Mouse (Mus musculus): ENCODE data around the gene Sec22a.

Gene Sec22a

DNA sequence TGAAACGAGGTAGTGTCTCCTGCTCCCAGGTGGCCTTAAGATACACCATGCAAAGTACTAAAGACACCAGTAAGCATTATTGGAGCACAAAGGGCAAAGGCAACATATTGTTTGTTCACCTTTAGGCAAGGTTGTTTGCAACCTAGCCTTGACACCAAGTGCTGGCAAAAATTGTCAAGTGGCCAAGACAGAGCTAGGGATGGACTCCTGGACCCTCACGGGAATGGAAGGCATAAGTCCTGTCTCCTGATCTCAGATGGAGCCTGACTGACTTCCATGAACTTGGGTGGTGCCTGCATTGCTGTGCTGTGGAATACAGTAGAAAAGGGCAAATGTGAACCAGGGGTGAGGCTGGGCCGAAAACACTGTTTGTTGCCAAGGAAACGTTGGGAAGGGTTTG is 54.1 kb downstream of the Sec22a start:
- no peak for DNase-seq

- DNase-seq = no peak
These were observed 55.1 kb downstream of the Sec22a start for GRCm38 (mm10) chr16:35308486-35309143.

DNA sequence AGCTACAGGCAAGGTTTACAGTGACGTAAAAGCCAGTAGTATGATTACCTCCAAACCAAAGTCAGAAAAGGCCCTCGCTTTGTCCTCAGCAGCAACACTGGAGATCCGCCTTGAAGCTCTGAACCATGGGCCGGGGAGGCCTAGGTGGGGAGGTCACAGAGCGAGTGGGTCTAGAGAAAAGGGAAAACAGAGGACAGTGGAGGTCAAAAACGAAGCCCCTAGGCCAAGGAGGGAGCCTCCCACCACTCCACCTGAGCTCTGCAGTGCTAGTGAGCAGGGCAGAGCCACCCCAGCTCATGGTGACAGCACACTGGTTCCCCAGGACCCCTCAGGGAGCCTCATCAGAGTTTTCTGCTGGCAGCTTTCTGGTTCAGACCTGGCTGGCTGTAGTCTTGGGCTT is 55.7 kb downstream of the Sec22a start:
- DNase-seq = no peak

DNA sequence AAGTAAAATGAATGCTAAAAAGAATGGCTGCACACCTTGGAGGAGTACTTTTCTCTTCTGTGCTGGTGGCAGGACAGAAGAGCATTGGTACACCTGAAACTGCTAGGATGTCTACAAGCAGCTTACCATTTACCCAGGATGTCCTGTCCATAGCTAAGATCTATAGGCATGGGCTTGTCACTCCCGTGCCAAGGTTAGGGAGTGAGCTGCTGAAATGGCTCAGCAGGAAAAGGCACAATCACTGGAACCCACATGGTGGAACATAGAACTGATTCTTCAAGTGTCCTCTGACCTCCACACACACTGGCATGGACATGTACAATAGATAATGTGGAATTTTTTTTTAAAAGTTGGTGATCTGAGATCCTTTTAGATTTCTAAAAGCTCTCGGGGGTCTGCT is 56.4 kb downstream of the Sec22a start:
- no peak for DNase-seq

DNA sequence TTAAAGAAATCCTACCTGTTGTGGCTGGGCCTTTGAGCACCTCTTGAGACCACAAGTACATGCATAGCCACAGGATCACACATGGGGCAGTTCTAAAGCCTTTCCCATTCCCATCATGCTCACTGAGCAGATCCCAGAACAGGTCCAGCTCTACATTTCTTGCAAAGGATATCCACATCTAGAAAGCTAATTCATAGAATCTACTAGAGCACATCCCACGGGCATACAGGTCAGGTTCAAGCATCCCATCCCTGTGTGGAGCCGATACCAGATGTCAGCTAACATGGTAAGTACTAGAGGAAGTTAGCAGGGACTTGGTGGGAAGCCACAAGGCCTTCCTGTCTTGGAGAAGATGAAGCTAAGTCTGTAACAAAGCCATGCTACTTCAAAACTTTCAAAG is 57.1 kb downstream of the Sec22a start:
- no peak for DNase-seq

DNA sequence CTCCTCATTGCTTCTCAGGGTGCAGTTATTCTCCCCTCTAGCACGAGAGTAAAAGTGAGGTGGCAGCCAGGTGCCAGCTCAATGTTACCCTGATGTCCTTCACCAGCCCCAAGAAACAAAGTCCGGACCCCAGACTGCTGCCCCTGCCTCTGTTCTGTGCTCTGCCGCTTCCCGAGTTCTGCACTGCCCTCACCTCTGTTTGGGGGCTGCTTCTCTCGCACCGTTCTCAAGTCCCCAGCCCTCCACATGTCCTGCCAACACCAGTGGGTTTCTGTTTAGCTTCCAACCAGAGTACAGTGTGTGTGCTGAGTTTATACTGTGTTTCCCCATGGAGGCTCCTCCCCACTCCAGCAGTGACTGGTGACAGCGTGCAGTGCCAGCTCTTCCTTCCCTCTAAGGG is 58.5 kb downstream of the Sec22a start:
- no peak for DNase-seq

- DNase-seq = no peak
These were observed 59.3 kb downstream of the Sec22a start for GRCm38 (mm10) chr16:35304416-35304815.

GRCm38 (mm10) chr16:35303721-35304120 is 60.0 kb downstream of the Sec22a start:
- no peak for DNase-seq

- DNase-seq = no peak
These were observed 61.1 kb downstream of the Sec22a start for GRCm38 (mm10) chr16:35302441-35303280.

DNA sequence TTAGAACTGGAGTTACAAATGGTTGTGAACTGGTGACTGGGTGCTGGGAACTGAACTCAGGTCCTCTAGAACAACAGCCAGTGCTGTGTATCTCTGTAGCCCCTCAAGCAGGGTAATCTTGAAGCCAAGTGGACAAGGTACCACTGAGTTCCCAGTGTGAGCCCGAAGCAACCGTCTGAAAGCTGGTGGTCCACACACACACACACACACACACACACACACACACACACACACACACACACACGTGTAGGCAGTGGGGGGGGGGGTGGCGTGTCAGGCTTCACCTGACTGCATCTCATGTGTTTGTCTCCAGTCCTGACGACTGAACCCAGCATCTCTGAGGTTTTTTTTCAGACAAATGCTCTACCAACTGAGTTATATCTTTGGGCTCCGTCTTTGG is 63.6 kb downstream of the Sec22a start:
- DNase-seq = no peak

DNA sequence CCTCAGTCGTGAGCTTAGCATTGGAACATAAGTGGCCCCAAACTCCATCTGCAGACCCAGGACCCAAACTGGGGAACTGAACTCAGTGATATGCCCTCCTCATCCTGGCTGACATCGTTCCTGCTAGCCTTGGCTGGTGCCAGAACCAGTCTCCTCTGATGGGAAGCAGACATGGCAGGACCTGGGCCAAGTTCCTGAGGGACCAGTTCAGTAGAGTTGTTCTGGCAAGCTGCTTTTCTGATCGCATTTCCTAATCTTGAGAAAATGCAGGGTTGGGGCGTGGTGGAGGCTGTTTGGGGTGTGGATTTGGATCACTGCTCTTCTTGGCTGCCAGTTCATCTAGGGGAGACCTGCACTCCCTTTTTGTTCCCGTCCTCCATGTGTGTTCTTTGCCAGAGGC is 65.9 kb downstream of the Sec22a start:
- DNase-seq = no peak

DNA sequence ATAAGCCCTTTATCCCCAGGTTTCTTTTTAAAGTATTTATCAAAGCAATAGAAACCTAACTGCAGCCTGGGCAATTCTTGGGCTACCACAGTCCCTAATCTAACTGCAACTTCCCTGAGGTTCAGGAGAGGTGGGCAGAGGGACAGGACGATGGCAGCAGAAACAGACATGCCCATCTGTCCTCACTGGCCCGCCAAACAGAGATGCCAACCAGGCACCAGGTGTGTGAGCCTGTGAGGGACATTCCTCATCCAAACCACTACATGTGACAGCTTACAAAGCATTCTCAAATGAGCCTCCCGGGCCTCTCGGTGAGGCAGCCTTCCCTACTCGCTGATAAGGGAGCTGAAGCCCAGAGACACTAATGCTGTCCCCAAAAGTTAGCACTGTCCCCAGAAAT is 76.5 kb downstream of the Sec22a start:
- DNase-seq = no peak

DNA sequence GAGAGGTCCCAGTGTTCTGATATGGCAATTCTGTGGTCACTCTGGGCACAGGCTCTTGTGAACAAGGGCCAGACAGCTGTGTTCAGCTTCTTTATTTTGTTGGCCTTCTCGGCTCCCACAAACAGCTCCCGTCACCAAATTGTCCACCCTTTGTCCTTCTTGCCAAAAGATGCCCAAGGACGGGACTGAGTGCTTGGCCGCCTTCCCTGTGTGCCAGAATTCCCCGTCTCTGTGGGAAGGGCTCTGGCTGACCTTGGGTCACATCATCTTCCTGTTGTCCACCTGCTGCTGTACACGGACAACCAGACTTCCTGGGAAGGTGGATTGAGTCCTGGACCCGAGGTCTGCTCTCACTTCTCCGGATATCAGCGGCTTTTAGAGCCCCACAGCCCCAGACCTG is 77.9 kb downstream of the Sec22a start:
- DNase-seq = no peak

DNA sequence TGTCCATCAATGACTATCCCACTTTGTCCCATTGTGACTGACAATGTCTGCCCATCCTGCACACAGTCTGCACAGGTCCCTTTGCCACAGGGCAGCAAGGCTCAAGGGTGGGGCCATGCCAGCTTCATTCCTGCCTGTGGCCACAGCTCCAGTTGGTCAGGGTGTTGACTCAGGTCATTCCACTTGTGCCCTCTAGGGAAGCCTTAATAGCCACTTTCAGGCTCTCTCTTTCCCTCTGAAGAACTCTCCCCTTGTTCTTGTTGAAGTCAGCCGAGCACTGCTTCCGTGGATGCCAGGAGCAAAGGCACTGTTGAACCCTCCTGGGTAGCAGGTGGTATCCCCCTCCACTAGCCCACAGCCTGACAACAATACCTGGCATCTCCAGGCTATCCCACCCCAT is 81.3 kb downstream of the Sec22a start:
- DNase-seq = no peak

GRCm38 (mm10) chr16:35278166-35278565 is 85.6 kb downstream of the Sec22a start:
- DNase-seq = no peak

DNA sequence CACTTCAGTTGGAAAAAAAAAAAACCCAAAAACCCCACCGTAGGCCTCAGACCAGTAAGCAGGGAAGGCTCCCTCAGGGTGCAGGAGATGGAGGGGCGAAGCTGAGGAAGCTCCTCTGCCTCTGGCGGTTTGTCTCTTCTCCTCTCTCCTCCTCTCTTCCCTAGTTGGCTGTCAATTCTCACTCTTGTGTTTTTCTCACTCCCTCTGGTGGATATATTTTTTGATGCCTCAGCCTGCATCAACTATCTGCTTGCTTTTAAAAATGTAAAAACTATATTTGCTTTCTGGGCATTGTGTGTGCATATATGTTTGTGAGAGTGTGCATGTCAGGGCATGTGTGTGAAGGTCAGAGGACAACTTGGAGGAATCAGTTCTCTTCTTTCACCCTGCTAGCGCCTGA is 91.3 kb downstream of the Sec22a start:
- DNase-seq = no peak

- no peak for DNase-seq
These were observed 92.1 kb downstream of the Sec22a start for GRCm38 (mm10) chr16:35271572-35271971.

- no peak for DNase-seq
These were observed 92.8 kb downstream of the Sec22a start for GRCm38 (mm10) chr16:35270945-35271344.

DNA sequence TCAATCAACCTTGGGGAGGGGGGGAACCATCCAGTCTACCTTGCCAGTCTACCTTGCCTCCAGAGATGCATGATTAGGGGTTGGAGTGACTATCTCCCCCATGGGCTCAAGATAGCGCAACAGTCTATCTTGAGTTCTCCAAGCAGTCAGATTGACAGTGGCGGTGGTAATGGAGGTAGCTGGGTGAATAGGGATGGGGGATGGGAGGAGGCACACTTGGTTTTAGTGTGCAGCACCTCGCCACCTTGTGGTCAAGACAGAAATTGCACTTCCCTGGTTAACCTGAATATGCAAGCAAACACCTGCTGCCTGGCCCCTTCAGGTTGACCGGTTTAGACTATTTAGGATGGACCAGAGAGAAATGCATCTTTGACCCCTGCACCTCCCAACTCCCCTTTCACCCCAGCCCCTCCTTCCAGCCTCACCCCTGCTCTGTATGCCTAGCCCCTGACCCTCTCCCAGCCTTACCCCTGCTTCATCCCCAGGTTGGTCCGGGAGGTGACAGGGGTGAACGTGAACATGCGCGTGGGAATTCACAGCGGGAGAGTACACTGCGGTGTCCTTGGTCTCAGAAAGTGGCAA is 93.3 kb downstream of the Sec22a start:
- DNase-seq = peak; percentile 56 to 64

Data from thymus, postnatal 36 days (tissue).